Mouse (Mus musculus) liver, adult 2 months (tissue): Measurements from ENCODE around the gene Tmem9b.

ENCODE experiments used
- CTCF ChIP-seq: fragments of 200-500 bp; IDR thresholded peaks from 2 replicates; pipeline ENCODE4 v1.5.1; 2011; ENCODE audit warnings: low read depth, low read length, control low read depth
- POLR2A ChIP-seq: fragments of 200-500 bp; IDR thresholded peaks from 2 replicates; pipeline ENCODE4 v1.6.1; 2011; ENCODE audit warnings: low read length, control low read depth; ENCODE audit not compliant: insufficient read depth; ENCODE audit errors: extremely low read depth

GRCm38 (mm10) chr7:109741060-109741459, 11.6 kb downstream of the Tmem9b start:
- TF ChIP-seq CTCF: no peak
- TF ChIP-seq POLR2A: no peak
